Mouse (Mus musculus): ENCODE data around the gene Gm10972.
"Not testable (repeated sequence)": the region's sequence is repeated elsewhere in the genome, so short reads cannot be mapped to it uniquely, and the experiment has no call there.

Gm10972 gene

DNA sequence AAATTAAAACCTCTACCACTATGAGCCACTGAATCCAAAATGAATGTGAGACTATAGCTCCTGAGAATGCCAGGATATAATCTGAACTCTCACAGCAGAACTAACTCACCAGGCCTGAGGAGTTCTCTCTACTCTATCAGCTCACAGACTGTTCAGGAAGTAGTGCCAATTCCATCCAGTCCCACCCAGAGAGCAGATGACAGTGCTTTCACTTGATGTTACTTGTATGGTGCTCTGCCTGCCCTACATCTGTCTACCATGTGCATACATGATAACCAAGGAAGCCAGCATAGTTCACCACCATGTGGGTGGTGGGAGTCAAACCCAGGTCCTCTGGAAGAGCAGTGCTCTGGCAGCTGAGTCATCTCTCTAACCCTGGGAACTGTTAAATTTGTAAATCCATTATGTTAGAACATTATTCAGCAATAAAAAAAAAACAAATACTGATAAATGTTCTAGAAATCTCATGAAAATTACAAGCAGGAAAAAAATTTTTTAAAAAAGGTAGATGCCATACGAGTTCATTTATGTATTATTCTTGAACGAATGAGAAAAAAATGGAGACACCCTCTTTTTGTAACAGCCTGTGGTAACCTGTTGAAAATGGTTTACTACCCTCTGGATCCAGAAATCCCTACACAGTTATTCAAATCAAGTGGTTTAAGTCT is at the start of gene Gm10972:
TSS of gene Gm10972 (plus strand) at position 618 of the 668 bp plus-strand sequence.
- DNase-seq = not testable (repeated sequence)

DNA sequence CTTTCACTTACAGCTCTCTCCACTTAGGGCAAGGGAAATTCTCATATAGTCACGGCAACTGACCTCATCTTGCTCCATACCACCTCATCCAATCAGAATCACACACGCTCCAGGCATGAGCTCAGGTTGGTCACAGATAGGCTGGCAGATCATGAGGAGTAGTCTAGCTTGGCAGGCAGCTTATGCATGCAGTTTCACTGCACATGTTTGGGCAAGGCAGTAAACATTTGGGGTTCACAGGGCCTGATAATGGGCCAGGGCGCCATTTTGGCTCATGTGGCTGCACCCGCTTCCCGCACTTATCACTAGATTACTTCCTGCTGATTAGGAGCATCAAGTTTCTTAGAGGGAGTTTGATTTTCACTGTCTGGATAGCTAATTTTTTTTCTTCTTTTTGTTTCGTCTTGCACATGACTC is 47.0 kb upstream of the Gm10972 start:
- no peak for DNase-seq

GRCm38 (mm10) chr3:94597224-94597779 is 45.6 kb upstream of the Gm10972 start:
- DNase-seq = no peak

GRCm38 (mm10) chr3:94601959-94602358 is 41.0 kb upstream of the Gm10972 start:
- DNase-seq = peak; percentile 66 to 83

DNA sequence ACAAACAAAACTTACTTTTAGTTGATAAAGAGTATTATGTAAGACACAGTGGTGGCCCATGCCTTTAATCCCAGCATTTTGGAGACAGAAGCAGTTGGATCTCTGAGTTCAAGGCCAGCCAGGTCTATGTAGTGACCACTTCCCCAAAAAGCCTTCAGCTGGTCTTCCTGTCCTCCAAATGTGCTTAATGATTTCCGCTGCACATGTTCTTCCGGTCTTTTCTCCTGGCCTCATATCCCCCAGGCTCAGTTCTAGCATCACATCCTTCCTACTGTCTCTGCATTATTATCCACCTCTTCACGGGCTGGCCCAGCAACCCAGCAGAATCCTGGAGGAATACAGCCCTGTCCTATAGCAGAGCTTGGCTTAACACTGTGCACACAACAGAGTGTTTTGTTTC is 33.3 kb upstream of the Gm10972 start:
- no peak for DNase-seq

- DNase-seq = peak in 1 of 2 experiments; percentile 18
These were observed 32.3 kb upstream of the Gm10972 start for GRCm38 (mm10) chr3:94610581-94610980.

DNA sequence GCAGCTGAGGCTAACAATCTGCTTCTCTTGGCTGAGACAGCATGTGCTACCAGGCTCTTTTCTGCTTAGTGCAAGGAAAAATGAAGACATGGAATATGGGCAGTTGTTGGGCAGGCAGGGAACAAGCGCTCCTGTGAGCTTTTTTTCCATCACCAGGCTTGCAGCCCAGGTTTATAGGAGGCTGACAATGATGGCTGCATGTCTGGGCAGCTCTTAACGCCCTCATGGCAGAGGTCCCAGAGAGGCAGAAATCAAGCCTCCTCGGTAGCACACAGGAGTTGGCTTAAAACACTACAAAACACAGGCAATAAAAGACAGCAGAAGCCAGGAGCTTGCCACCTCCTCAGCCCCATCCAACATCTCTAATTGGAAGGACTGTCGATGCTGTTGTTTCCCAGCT is 31.6 kb upstream of the Gm10972 start:
- DNase-seq = peak; percentile 24 to 28

DNA sequence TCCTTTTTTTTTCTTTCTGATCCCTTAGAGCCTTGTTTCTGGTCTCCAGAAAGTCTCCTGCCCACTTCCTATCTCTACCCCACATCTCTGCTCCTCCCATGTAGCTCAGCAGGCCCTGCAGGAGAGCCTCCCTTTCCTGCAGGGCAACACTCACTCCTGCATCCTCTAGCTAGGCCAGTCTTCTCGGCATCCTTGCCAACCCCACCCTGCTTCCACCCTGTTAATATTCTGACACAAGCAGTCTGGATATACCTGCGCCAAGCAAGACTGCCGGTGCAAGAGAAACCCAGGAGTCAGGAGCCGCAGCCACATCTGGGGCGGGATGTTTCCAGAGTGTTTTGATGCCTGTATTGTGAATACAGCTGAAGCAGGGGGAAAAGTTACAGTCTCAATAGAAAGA is 31.1 kb upstream of the Gm10972 start:
- DNase-seq = no peak

GRCm38 (mm10) chr3:94612274-94612673 is 30.6 kb upstream of the Gm10972 start:
- DNase-seq = no peak

GRCm38 (mm10) chr3:94613258-94613878 is 29.5 kb upstream of the Gm10972 start:
- no peak for DNase-seq

DNA sequence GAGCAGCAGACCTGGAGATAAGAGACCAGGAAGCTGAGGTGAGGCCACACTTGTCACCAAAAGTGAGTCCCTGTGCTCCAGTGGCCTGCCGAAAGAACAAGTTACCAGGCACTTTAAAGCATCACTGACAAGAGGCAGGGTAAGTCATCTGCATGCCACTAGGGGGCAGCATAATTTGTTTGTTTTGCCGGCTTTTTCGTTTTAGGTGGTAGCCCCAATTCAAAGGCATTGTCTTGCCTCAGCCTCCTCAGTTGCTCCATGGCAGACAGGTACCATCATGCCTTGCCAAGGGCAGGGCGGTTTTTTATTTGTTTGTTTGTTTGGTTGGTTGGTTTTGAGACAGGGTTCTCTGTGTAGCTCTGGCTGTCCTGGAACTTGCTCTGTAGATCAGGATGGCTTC is 26.2 kb upstream of the Gm10972 start:
- DNase-seq = peak; percentile 46 to 64

- DNase-seq = no peak
These were observed 21.0 kb upstream of the Gm10972 start for GRCm38 (mm10) chr3:94621740-94622507.

DNA sequence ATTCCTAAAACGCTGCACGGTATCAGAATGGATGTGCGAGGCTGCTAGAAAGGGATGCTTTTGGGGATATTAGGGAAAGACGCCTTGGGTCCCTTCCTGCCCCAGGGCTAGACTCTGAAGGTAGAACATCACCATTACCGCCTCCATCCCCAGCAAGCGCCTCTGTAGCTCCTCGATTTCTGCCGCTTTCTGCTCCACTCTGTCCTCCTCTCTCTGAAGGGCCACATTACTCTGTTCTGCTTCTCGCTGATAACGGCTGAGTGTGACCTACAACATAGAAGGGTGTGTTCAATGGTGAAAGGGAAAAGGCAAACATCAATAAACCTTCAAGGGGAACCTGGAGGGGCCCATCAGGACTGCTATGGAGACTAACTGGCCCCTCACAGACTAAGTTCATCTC is 20.4 kb upstream of the Gm10972 start:
- DNase-seq = no peak

- DNase-seq = no peak
These were observed 18.6 kb upstream of the Gm10972 start for GRCm38 (mm10) chr3:94624281-94624680.

GRCm38 (mm10) chr3:94628712-94629111 is 14.2 kb upstream of the Gm10972 start:
- DNase-seq = no peak

DNA sequence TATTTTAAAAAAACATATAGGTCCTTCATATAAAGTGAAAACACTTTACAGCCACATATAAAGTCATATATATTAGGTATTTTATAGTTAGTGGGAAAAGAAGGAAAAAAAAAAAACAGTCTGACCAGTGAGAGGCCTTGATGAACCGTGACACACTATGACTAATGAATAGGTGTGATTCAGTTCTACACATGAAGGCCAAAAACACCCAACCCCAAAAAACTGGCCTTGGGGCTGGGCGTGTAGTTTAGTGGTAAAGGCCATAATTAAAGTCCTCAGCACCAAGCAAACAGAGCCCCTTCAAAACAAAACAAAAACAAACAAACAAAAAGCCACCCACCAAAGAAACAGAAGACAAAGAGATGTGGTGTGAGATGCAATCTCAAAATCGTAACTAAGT is 13.0 kb upstream of the Gm10972 start:
- DNase-seq = no peak

DNA sequence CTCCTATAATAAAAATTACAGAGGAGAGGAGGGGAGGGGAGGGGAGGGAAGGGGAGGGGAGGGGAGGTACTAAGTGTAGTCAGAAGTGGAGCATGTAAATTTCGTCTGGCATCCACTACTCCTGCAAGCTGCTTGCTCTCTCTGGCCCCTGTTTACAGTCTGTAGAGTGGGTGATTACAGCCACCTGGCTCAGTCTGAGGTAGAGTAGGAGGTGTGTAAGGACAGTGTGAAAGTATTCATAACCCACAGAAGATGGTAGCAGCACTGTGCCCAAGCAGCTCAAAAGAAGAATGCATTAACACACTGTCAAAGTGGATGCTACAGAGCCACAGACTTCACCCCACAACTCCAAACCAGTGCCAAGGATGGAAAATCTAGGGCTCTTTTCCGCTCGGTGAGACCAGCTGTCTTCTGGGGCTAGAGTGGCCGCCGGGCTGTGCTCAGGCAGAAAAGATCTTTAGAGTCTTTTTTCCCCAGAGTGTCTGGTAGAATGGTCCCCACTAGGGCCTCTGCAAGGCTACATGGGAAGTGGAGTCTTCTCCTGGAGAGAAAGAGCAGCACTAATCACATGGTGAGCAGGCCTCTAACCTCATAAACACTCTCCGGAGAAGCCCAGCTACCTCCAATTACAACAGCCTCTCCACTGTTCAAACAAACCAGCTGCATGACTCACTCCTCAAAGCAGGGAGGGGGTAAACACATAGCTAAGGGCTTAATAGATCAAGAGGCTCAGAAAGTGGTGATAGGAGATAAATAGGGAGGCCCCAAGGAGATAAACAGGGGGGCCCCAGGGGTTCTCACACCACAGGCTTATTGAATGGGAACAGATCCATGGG is 6.1 kb downstream of the Gm10972 start:
- DNase-seq = peak in 1 of 2 experiments; percentile 6

GRCm38 (mm10) chr3:94650409-94650808 is 7.5 kb downstream of the Gm10972 start:
- no peak for DNase-seq

DNA sequence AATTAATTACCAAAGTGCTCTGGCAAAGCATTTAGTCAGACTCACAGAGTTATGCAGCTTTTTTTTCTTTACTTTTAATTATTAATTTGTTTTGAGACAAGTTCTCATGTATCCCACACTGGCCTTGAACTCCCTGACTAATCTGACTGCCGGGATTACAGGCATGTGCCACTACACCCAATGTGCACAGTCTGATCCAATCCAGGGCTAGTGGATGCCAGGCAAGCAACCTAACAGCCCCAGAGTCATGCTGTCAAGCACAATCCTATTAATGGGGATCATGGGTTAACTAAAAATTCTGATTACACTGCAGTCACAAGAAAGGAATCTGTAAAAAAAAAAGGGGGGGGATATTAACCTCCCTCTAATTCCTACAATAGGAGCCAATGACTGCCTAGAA is 11.1 kb downstream of the Gm10972 start:
- DNase-seq = not testable (repeated sequence)

GRCm38 (mm10) chr3:94657852-94658739 is 15.2 kb downstream of the Gm10972 start:
- DNase-seq = peak in 1 of 2 experiments; percentile 7

DNA sequence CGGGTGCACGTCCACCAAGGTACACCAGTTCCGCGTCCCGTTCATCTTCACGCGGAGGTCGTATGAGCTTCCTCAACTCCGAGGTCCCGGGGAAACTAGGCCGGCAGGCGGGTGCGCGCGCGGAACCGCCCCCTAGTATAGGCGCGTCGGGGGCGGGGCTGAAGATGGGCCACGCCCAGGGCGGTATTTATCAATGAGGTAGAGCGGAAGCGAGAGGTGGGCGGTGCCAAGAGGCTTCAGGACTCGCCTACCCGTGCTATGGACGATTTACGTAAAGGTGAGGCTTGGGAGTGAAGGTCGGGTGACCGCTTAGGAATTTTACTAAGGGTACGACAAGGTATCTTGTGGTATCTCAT is 15.8 kb downstream of the Gm10972 start, which contains the start of gene Tuft1:
TSS of gene Tuft1 (minus strand) at position 133 of the 356 bp plus-strand sequence.
- DNase-seq = peak; percentile 54 to 75

Data from cerebellum, postnatal 25 days (tissue).